Mouse (Mus musculus): ENCODE measurements around the gene Surf4. TPM values are rescaled to one million over a fixed set of nuclear protein-coding genes. Genes with fewer than 3 reads are reported as not detected.

Surf4 gene
- polyA plus RNA-seq, 1 experiment from 2014 or later: 220 TPM

- H3K36me3 ChIP-seq: peaks cover 84% of the 10 kb centered on the region
- WGBS: 94% methylated on average over 6 of the region's 6 CpGs
Measured at GRCm38 (mm10) chr2:26927745-26928476, 5.8 kb downstream of the Surf4 start.

GRCm38 (mm10) chr2:26921784-26922183, 11.9 kb downstream of the Surf4 start:
- Histone ChIP-seq H3K27me3 (no peaks in the 10 kb centered on the region), H3K4me1 (peaks cover 16% of the 10 kb centered on the region), H3K27ac (no peak overlapping the region), H3K4me2 (no peak overlapping the region), H3K9me3 (no peaks in the 10 kb centered on the region), H3K4me3 (no peak overlapping the region), H3K9ac (no peak overlapping the region), H3K36me3 (peaks cover 90% of the 10 kb centered on the region)
- WGBS: 82% methylated on average over 9 of the region's 9 CpGs
- no peak for ATAC-seq (ENCODE audit: insufficient number of reproducible peaks, insufficient read depth, low FRiP score, low TSS enrichment, low read depth)

More at GRCm38 (mm10) chr2:26927745-26928476, 5.8 kb downstream of the Surf4 start:
- Histone ChIP-seq H3K27me3 (no peaks in the 10 kb centered on the region), H3K9ac (no peak overlapping the region), H3K9me3 (no peaks in the 10 kb centered on the region), H3K4me2 (no peak overlapping the region), H3K4me1 (peaks cover 32% of the 10 kb centered on the region), H3K27ac (no peak overlapping the region), H3K4me3 (no peak overlapping the region)
- no peak for ATAC-seq (ENCODE audit: insufficient number of reproducible peaks, insufficient read depth, low FRiP score, low TSS enrichment, low read depth)

GRCm38 (mm10) chr2:26920190-26920855, 13.4 kb downstream of the Surf4 start:
- H3K27ac ChIP-seq: no peak overlapping the region
- H3K4me2 ChIP-seq: no peak overlapping the region
- WGBS: 90% methylated on average over 6 of the region's 6 CpGs
- no peak overlapping the region for H3K9ac ChIP-seq
- ATAC-seq (ENCODE audit: insufficient number of reproducible peaks, insufficient read depth, low FRiP score, low TSS enrichment, low read depth): no peak
- H3K9me3 ChIP-seq: no peaks in the 10 kb centered on the region
- H3K27me3 ChIP-seq: no peaks in the 10 kb centered on the region
- H3K4me1 ChIP-seq: peaks cover 24% of the 10 kb centered on the region
- H3K36me3 ChIP-seq: peaks cover 76% of the 10 kb centered on the region
- no peak overlapping the region for H3K4me3 ChIP-seq

- H3K36me3 ChIP-seq: peaks cover 70% of the 10 kb centered on the region
- ATAC-seq (ENCODE audit: insufficient number of reproducible peaks, insufficient read depth, low FRiP score, low TSS enrichment, low read depth): no peak
- H3K4me3 ChIP-seq: no peak overlapping the region
- no peaks in the 10 kb centered on the region for H3K9me3 ChIP-seq
- no peak overlapping the region for H3K9ac ChIP-seq
- peaks cover 30% of the 10 kb centered on the region for H3K4me1 ChIP-seq
- H3K4me2 ChIP-seq: no peak overlapping the region
- H3K27me3 ChIP-seq: no peaks in the 10 kb centered on the region
- WGBS: 92% methylated on average over 3 of the region's 3 CpGs
- no peak overlapping the region for H3K27ac ChIP-seq
Measured at GRCm38 (mm10) chr2:26919684-26920083, 14.0 kb downstream of the Surf4 start.

- WGBS: 2% methylated on average over 13 of the region's 13 CpGs
- Histone ChIP-seq H3K9me3 (no peaks in the 10 kb centered on the region), H3K4me1 (peaks cover 43% of the 10 kb centered on the region), H3K4me3 (peak overlapping the region; percentile 75), H3K36me3 (peaks cover 70% of the 10 kb centered on the region), H3K27me3 (no peaks in the 10 kb centered on the region), H3K9ac (peak overlapping the region; percentile 85), H3K27ac (peak overlapping the region; percentile 74), H3K4me2 (peak overlapping the region; percentile 97)
- no peak for ATAC-seq (ENCODE audit: insufficient number of reproducible peaks, insufficient read depth, low FRiP score, low TSS enrichment, low read depth)
Measured at GRCm38 (mm10) chr2:26916738-26917137, 17.0 kb downstream of the Surf4 start.

- H3K27ac ChIP-seq: peak within 1 kb of the TSS; percentile 74
- peak within 1 kb of the TSS; percentile 75 for H3K4me3 ChIP-seq
- H3K4me1 ChIP-seq: peaks cover 46% of the 10 kb centered on the region
- H3K4me2 ChIP-seq: peak within 1 kb of the TSS; percentile 97
- H3K9me3 ChIP-seq: no peaks in the 10 kb centered on the region
- peak within 1 kb of the TSS; percentile 85 for H3K9ac ChIP-seq
- H3K36me3 ChIP-seq: peaks cover 70% of the 10 kb centered on the region
- no peaks in the 10 kb centered on the region for H3K27me3 ChIP-seq
- ATAC-seq (ENCODE audit: insufficient number of reproducible peaks, insufficient read depth, low FRiP score, low TSS enrichment, low read depth): 0 out of 2 replicates have a peak, but pooled peaks have one; percentile 21
- WGBS: 3% methylated on average over 47 of the region's 47 CpGs
Measured at GRCm38 (mm10) chr2:26915927-26916728, 17.6 kb downstream of the Surf4 start, which contains the start of the genes Surf2 and Surf1. Surf2 (plus strand) TSS chr2:26916367. Surf1 (minus strand) TSS chr2:26916530.

GRCm38 (mm10) chr2:26914148-26914941, 19.4 kb downstream of the Surf4 start:
- Histone ChIP-seq H3K4me3 (peak overlapping the region; percentile 75; the same call in 1 of the 2 replicates), H3K4me1 (peaks cover 50% of the 10 kb centered on the region), H3K9ac (peak overlapping the region; percentile 85; the same call in 1 of the 2 replicates), H3K27ac (no peak overlapping the region), H3K4me2 (peak overlapping the region; percentile 97), H3K36me3 (peaks cover 52% of the 10 kb centered on the region), H3K27me3 (no peaks in the 10 kb centered on the region), H3K9me3 (no peaks in the 10 kb centered on the region)
- 60% methylated on average over 8 of the region's 8 CpGs for WGBS
- no peak for ATAC-seq (ENCODE audit: insufficient number of reproducible peaks, insufficient read depth, low FRiP score, low TSS enrichment, low read depth)

GRCm38 (mm10) chr2:26913416-26914147, 20.1 kb downstream of the Surf4 start:
- H3K4me1 ChIP-seq: peaks cover 58% of the 10 kb centered on the region

GRCm38 (mm10) chr2:26912253-26912770, 21.4 kb downstream of the Surf4 start:
- Histone ChIP-seq H3K27ac (no peak overlapping the region), H3K4me3 (peak overlapping the region; percentile 88), H3K36me3 (peaks cover 46% of the 10 kb centered on the region), H3K9me3 (no peaks in the 10 kb centered on the region), H3K4me2 (peak overlapping the region; percentile 99), H3K4me1 (peaks cover 56% of the 10 kb centered on the region), H3K9ac (peak overlapping the region; percentile 99), H3K27me3 (no peaks in the 10 kb centered on the region)
- 75% methylated on average over 5 of the region's 5 CpGs for WGBS
- ATAC-seq (ENCODE audit: insufficient number of reproducible peaks, insufficient read depth, low FRiP score, low TSS enrichment, low read depth): no peak

More at GRCm38 (mm10) chr2:26913416-26914147, 20.1 kb downstream of the Surf4 start:
- H3K4me3 ChIP-seq: no peak overlapping the region
- WGBS: 77% methylated on average over 17 of the region's 17 CpGs
- H3K9ac ChIP-seq: no peak overlapping the region
- H3K27me3 ChIP-seq: no peaks in the 10 kb centered on the region
- no peak overlapping the region for H3K4me2 ChIP-seq
- H3K27ac ChIP-seq: no peak overlapping the region
- ATAC-seq (ENCODE audit: insufficient number of reproducible peaks, insufficient read depth, low FRiP score, low TSS enrichment, low read depth): no peak
- H3K36me3 ChIP-seq: peaks cover 45% of the 10 kb centered on the region
- H3K9me3 ChIP-seq: no peaks in the 10 kb centered on the region

Measured in embryonic facial prominence, embryonic 13.5 days (tissue).